Mouse (Mus musculus) heart, embryonic 15.5 days (tissue): ENCODE data around the gene Pan3. TPM values are rescaled to one million over a fixed set of nuclear protein-coding genes. Genes with fewer than 3 reads are reported as not detected.
A peak's percentile ranks its signal among the peaks of the same experiment; 100 is the strongest.

Source experiments
- ATAC-seq: fragments of 200-750 bp; cut with Nextera tagmentation; replicated peaks from 2 replicates; pipeline ENCODE4 v1.8.0; 2017; ENCODE audit warnings: low read depth, moderate TSS enrichment; ENCODE audit not compliant: insufficient number of reproducible peaks, insufficient read depth, low FRiP score
- H3K27ac ChIP-seq: fragments of 300-500 bp; sonication (generic); 2 replicates; pipeline ENCODE4 v1.5.1; 2015; ENCODE audit warnings: mild to moderate bottlenecking, inconsistent platforms
- H3K27me3 ChIP-seq: fragments of 300-500 bp; sonication (generic); 2 replicates; pipeline ENCODE4 v1.6.1; 2015; ENCODE audit warnings: inconsistent platforms
- H3K36me3 ChIP-seq: fragments of 300-500 bp; sonication (generic); 2 replicates; pipeline ENCODE4 v1.6.1; 2015; ENCODE audit warnings: mild to moderate bottlenecking, inconsistent platforms
- H3K4me1 ChIP-seq: fragments of 300-500 bp; sonication (generic); replicated peaks from 2 replicates; pipeline ENCODE4 v1.6.1; 2015; ENCODE audit warnings: inconsistent platforms
- H3K4me2 ChIP-seq: fragments of 300-500 bp; sonication (generic); 2 replicates; pipeline ENCODE4 v1.6.1; 2015; ENCODE audit warnings: inconsistent platforms, mild to moderate bottlenecking, moderate library complexity
- H3K4me3 ChIP-seq: fragments of 300-500 bp; sonication (generic); 2 replicates; pipeline ENCODE4 v1.5.1; 2015; ENCODE audit warnings: mild to moderate bottlenecking, inconsistent platforms
- H3K9ac ChIP-seq: fragments of 300-500 bp; sonication (generic); 2 replicates; pipeline ENCODE4 v1.6.1; 2015; ENCODE audit warnings: mild to moderate bottlenecking, inconsistent platforms
- H3K9me3 ChIP-seq: fragments of 300-500 bp; sonication (generic); replicated peaks from 2 replicates; pipeline ENCODE4 v1.6.1; 2016; ENCODE audit warnings: inconsistent platforms
- WGBS: fragments of 180-500 bp; shearing (Covaris S2); methylation state at CpG from one replicate; pipeline ENCODE4 v1.1.7; 2015; ENCODE audit warnings: mixed read lengths; 5-methylcytosine and 5-hydroxymethylcytosine counted together
- polyA plus RNA-seq: library from polyadenylated mRNA; unstranded; fragments of >200 nt; fragmentation: Nextera tagmentation; extraction: Ambion mirVana; gene quantifications from 2 replicates; pipeline ENCODE4 v1.2.1, GENCODE M21; 2015

Pan3 gene
- 43.2 and 43.5 TPM in 2 replicates for polyA plus RNA-seq

DNA sequence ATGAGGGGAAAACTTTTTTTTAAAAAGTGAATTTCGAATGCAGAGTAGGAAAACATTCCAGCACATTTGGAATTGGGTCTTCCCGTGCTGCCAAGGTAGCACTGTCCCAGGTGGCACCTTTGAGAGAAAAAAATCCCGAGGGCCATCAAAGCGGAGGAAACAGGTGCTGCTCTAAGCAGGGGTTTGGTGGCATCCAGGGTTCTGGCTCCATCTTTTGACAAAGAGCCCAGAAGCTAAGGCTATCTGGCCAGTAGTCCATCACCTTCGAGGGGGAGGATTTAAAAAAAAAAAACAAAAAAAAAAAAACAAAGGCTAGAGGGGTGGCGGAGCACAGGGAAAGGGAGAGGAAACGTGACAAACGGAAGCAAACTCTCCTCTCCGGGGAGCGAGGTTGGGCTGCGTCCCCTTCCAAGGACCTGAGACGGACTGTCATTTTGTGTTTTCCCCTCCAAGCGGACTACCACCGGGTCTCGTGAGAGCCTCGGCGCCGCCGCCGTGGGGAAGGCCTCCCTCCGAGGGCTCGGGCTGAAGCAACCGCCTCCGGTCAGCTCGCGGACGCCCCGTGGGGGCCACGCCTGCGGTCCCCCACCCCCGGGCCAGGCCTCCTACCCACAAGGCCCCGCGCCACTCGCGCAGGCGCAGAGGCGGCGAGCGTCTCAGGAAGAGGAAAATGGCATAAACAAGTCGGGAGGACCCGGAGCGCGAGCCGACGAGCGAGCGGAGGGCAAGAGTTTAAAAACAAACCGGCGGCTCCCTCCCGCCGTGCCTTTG is at the start of gene Pan3:
Gene Pan3 (plus strand): TSS at position 627 of the 771 bp plus-strand sequence.
- Histone ChIP-seq H3K36me3 (no peaks in the 10 kb centered on the region), H3K4me3 (peak within 1 kb of the TSS; percentile 99), H3K4me2 (peak within 1 kb of the TSS; percentile 74), H3K27me3 (no peaks in the 10 kb centered on the region), H3K4me1 (peaks cover 28% of the 10 kb centered on the region), H3K27ac (peak within 1 kb of the TSS; percentile 96), H3K9ac (peak within 1 kb of the TSS; percentile 99), H3K9me3 (no peaks in the 10 kb centered on the region)
- ATAC-seq: peak; percentile 87
- WGBS: under 1% methylated on average over 36 of the region's 51 CpGs

DNA sequence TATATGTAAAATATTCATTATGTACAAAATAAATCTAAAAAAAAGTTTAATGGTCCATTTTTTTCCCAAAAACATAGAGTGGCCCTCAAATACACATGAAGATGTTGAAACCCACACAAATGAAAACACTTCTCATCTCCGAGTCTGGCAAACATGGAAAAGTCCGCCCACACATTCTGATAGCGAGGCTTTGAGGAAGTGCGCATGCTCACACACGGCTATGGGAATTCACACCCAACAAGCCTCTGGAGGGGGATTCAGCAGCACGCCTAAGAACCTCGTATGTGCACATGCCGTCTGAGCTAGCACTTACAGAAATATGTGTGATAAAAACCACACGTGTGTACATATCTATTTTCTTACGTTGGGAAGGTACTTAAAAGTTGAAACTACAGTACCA is 48.6 kb upstream of the Pan3 start:
- Histone ChIP-seq H3K36me3 (no peaks in the 10 kb centered on the region), H3K9ac (no peak overlapping the region), H3K9me3 (no peaks in the 10 kb centered on the region), H3K4me1 (no peaks in the 10 kb centered on the region), H3K4me3 (no peak overlapping the region), H3K27ac (no peak overlapping the region), H3K27me3 (no peaks in the 10 kb centered on the region), H3K4me2 (no peak overlapping the region)
- ATAC-seq: no peak
- 60% methylated on average over 10 of the region's 10 CpGs for WGBS

DNA sequence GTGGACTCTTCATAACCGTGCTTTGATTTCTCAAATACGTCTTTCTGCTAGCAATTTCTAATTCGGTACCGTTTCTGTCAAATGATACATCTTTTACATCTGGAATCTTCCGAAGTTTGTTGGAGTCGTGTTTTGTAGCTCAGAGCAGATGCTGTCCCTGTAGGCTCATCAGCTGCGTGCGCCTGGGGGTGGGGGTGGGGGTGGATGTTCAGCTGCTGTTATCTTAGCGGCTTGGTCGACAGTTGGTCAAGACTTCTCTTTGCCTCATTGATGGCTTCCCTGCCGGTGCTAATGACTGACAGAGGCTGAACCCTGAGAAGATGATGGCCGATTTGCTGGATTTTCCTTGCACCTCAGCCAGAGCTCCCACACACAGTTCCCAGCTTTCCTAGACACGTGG is 43.1 kb upstream of the Pan3 start:
- no peak overlapping the region for H3K27ac ChIP-seq
- peaks cover 5% of the 10 kb centered on the region; the same call in 1 of the 2 replicates for H3K27me3 ChIP-seq
- no peaks in the 10 kb centered on the region for H3K36me3 ChIP-seq
- no peak overlapping the region for H3K9ac ChIP-seq
- ATAC-seq: no peak
- H3K4me2 ChIP-seq: no peak overlapping the region
- H3K4me3 ChIP-seq: no peak overlapping the region
- no peaks in the 10 kb centered on the region for H3K9me3 ChIP-seq
- H3K4me1 ChIP-seq: no peaks in the 10 kb centered on the region
- WGBS: 67% methylated on average over 13 of the region's 13 CpGs

DNA sequence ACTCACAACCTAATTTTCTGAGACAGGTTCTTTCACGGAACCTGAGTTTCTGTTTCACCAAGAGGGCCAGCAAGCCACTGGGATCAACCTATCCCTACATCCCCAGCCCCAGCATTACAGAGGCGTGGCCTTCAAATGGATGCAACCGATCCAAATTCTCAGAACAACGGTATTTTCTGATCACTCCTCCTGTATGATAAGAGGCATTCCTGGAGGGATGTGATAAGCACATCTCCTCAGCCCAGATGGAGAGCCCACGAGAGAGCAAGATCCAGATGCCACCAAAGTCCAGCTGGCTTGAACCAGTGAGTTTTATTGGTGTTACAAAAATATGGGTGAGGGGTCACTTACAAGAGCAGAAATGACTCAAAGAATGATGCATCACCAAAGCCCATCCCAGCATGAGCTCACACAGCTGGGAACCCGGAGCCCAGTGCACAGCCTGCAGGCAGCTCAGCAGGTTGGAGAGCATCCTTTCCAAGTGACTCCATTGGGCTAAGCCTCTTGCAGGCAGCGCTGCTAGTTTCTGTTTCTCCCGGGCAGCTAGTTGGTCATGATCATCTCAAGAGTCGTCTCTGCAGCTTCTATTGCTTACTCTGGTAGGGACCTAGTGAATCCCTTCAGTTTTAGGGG is 41.5 kb upstream of the Pan3 start:
- H3K36me3 ChIP-seq: no peaks in the 10 kb centered on the region
- ATAC-seq: no peak
- H3K4me2 ChIP-seq: no peak overlapping the region
- peaks cover 5% of the 10 kb centered on the region; the same call in 1 of the 2 replicates for H3K27me3 ChIP-seq
- H3K4me3 ChIP-seq: no peak overlapping the region
- no peaks in the 10 kb centered on the region for H3K4me1 ChIP-seq
- no peak overlapping the region for H3K9ac ChIP-seq
- 63% methylated on average over 9 of the region's 9 CpGs for WGBS
- no peaks in the 10 kb centered on the region for H3K9me3 ChIP-seq
- H3K27ac ChIP-seq: no peak overlapping the region

DNA sequence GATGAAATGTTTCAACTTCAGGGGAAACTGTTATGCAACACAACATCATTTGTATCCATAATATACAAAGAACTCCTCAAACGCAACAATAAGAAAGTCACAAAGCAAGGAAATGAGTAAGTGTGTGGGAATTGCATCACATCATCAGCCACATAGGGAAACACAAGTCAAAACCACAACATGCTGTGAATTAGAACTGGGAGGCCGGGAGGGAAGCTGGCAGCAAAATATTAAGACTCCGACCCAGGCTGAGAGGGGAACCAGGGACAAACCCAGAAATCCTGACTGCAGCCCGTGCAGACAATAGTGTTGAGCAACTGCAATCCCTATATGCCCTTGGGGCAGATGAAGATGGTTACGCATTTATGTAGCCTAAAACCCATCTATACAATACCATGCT is 40.9 kb upstream of the Pan3 start:
- H3K27ac ChIP-seq: no peak overlapping the region
- ATAC-seq: no peak
- no peak overlapping the region for H3K4me2 ChIP-seq
- peaks cover 5% of the 10 kb centered on the region; the same call in 1 of the 2 replicates for H3K27me3 ChIP-seq
- no peaks in the 10 kb centered on the region for H3K9me3 ChIP-seq
- WGBS: 71% methylated on average over 5 of the region's 5 CpGs
- H3K4me3 ChIP-seq: no peak overlapping the region
- no peaks in the 10 kb centered on the region for H3K36me3 ChIP-seq
- H3K4me1 ChIP-seq: no peaks in the 10 kb centered on the region
- H3K9ac ChIP-seq: no peak overlapping the region

DNA sequence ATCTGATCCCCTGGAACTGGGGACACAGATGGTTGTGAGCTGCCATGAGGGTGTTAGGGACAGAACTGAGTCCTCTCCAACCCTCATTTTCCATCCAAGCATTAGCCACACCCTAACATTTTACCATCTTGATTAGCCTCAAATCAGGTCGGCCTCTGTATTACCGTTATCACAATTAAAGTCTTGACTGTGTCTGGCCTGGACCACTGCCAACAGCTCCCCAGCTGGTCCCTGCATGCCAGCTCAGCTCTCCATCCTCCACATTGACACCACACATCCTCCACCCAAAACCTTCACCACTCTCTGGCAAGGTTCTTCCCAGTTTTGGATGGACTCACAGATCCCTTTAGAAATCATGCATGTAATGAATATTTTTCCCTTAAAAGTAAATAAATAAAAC is 39.2 kb upstream of the Pan3 start:
- Histone ChIP-seq H3K36me3 (no peaks in the 10 kb centered on the region), H3K9ac (no peak overlapping the region), H3K27me3 (peaks cover 5% of the 10 kb centered on the region; the same call in 1 of the 2 replicates), H3K4me2 (no peak overlapping the region), H3K9me3 (no peaks in the 10 kb centered on the region), H3K27ac (no peak overlapping the region), H3K4me1 (no peaks in the 10 kb centered on the region), H3K4me3 (no peak overlapping the region)
- no peak for ATAC-seq
- 38% methylated on average over 2 of the region's 2 CpGs for WGBS

DNA sequence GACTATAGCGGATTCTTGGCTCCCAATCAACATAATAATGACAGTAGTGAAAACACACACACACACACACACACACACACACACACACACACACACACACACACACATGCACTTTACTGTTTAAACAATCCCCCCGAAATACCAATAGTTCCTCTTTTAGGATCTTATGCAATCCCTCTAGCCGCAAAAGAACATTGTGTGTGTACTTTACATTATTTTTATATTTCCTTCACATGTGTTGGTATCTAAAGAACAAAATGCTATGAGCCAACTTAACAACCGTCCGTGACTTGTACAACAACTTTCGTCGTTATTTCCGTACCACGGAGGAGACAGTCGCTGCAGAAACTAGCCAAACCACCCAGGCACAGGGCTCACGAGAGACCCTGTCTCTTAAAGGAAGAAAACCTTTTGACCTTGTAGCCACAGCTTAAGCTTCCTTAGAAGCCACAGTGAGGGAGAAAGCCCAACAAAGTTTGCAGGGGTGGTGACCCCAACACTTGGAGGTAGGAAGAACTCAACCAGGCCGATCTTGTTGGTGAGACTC is 37.2 kb upstream of the Pan3 start:
- Histone ChIP-seq H3K9me3 (no peaks in the 10 kb centered on the region), H3K27ac (no peak overlapping the region), H3K4me1 (no peaks in the 10 kb centered on the region), H3K4me2 (no peak overlapping the region), H3K4me3 (no peak overlapping the region), H3K36me3 (no peaks in the 10 kb centered on the region), H3K9ac (no peak overlapping the region), H3K27me3 (peaks cover 8% of the 10 kb centered on the region)
- 77% methylated on average over 12 of the region's 12 CpGs for WGBS
- ATAC-seq: no peak

DNA sequence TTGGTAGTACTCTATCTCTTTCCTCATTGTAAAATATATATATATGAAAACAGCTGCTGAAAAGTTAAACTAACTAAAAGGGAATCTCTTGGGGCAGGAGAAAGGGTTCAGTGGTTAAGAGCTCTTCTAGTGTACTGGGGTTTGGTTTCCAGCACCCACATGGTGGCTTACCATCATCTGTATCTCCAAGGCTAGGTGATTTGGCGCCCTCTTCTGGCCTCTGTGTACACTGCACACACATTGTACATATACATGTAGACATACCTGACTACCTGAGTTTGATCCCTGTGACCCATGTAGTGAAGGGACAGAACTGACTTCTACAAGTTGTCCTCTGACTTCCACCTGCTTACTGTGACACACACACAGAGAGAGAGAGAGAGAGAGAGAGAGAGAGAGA is 34.9 kb upstream of the Pan3 start:
- no peak overlapping the region for H3K4me3 ChIP-seq
- H3K9me3 ChIP-seq: no peaks in the 10 kb centered on the region
- 20% methylated on average over 1 of the region's 1 CpGs for WGBS
- no peak overlapping the region for H3K27ac ChIP-seq
- H3K27me3 ChIP-seq: peaks cover 27% of the 10 kb centered on the region
- peaks cover 4% of the 10 kb centered on the region for H3K4me1 ChIP-seq
- no peak overlapping the region for H3K9ac ChIP-seq
- no peaks in the 10 kb centered on the region for H3K36me3 ChIP-seq
- no peak for ATAC-seq
- no peak overlapping the region for H3K4me2 ChIP-seq

DNA sequence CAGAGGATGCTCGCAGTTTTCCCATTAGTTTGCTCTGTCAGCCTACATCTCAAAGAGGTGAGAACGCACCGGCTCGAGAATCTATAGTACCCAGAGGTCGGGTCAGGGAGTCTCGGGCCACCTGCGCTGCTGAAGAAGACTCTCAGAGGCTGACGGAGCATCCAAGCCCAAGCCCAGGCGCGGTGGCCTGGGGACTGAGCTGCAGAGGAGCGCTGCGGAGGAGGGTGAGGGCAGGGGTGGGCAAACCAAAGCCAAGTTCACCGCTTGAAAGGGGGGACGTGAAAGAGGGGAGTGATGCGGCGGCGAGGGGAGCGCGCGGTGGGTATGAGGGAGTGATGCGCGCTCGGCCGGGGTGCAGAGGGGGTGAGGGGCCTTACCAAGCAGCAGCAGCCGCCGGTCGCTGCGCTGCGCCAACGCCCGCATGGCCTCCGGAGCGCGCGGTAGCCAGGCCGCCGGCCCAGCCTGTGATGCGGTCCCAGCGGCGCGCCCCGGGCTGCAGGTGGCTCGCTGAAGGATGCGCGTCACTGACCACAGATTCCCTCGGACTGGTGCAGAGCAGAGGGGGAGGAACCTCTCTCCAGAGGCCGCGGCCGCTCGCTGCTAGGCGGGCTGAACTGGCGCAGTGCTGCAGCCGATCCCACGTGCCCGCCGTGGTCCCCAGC is 30.0 kb upstream of the Pan3 start, which contains the start of gene Flt3:
Gene Flt3 (minus strand): TSS at position 647 of the 662 bp plus-strand sequence.
- no peak within 1 kb of the TSS for H3K9ac ChIP-seq
- ATAC-seq: peak; percentile 74
- WGBS: under 1% methylated on average over 53 of the region's 56 CpGs

DNA sequence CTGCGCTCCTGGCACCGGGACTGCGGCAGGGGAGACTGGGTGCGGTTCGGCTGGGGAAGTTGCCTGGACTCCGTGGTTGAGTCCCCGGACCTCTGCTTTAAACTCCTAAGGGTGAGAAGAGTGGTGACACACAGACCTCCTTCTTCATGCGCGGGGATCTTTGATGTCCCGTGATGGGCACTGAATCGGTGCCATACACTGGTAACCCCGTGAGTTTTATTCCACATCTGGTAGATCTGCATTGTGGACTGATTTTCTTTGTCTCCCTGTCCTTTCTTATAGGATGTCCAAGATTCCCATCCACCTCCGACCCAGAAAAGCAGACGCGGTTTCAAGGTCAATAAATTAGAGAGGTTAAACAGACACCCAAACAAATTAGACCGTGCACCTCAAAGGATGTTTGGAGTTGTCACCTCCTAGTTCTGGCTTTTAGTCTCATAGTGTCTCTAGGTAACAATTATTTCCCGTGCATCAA is 29.4 kb upstream of the Pan3 start:
- Histone ChIP-seq H3K9ac (no peak overlapping the region), H3K27me3 (peaks cover 50% of the 10 kb centered on the region), H3K36me3 (no peaks in the 10 kb centered on the region), H3K4me1 (peaks cover 15% of the 10 kb centered on the region), H3K4me2 (peak overlapping the region; percentile 81), H3K4me3 (peak overlapping the region; percentile 47), H3K9me3 (no peaks in the 10 kb centered on the region), H3K27ac (no peak overlapping the region)
- no peak for ATAC-seq
- 3% methylated on average over 17 of the region's 17 CpGs for WGBS

More for the DNA sequence above, 30.0 kb upstream of the Pan3 start, which contains the start of gene Flt3:
- Histone ChIP-seq H3K4me2 (peak within 1 kb of the TSS; percentile 81), H3K4me3 (peak within 1 kb of the TSS; percentile 47), H3K27ac (no peak within 1 kb of the TSS), H3K4me1 (peaks cover 15% of the 10 kb centered on the region), H3K9me3 (no peaks in the 10 kb centered on the region), H3K27me3 (peaks cover 50% of the 10 kb centered on the region), H3K36me3 (no peaks in the 10 kb centered on the region)

DNA sequence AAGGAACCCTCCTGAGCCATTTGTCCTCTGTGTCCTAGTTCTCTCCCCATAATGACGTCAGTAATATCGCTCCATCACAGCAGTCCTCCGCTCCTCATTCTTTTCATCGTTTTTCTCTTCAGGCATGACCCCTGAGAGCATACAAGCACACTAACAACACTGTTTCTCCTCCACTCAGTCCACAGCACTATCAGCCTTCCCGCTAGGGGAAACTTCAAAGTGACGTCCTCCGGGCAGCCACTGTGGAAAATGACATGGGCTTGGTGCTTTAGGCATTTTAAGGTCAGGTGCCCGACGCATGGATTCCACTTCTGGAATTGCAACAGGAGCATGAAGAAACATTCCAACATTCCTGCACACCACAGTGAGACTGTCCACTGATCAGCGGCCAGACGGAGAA is 28.9 kb upstream of the Pan3 start:
- peak overlapping the region; percentile 81 for H3K4me2 ChIP-seq
- H3K4me3 ChIP-seq: peak overlapping the region; percentile 47
- WGBS: 22% methylated on average over 11 of the region's 11 CpGs
- peaks cover 15% of the 10 kb centered on the region for H3K4me1 ChIP-seq
- H3K36me3 ChIP-seq: no peaks in the 10 kb centered on the region
- H3K27me3 ChIP-seq: peaks cover 50% of the 10 kb centered on the region
- no peak overlapping the region for H3K27ac ChIP-seq
- H3K9ac ChIP-seq: no peak overlapping the region
- no peaks in the 10 kb centered on the region for H3K9me3 ChIP-seq
- no peak for ATAC-seq
